Comparison of ENCODE assay signal across 1 mouse cellular context in genomic region chr11:70606717-70607116, GRCm38 (mm10).
A peak's percentile ranks its signal among the peaks of the same experiment; 100 is the strongest.
TF ChIP-seq lines count a peak whose summit lies in the region.

No protein-coding gene starts in this region.

TF ChIP-seq in myocyte, 11 proteins besides CTCF, POLR2A, EP300 and RAD21:
- TF ChIP-seq MYOG (IDR thresholded peaks at IDR 0.05; ENCODE audit: control insufficient read depth in 1 of 3, insufficient read depth in 1 of 3, insufficient read length in 2 of 3, low read depth in 2 of 3) (peak in 1 of 3 experiments; percentile 39), MYOD1 (IDR thresholded peaks at IDR 0.05; ENCODE audit: control insufficient read depth in 1 of 3, insufficient read length in 2 of 3, low read depth in 2 of 3) (peak in 2 of 3 experiments; percentile 12 to 52), POLR2AphosphoS2 (IDR thresholded peaks at IDR 0.05; ENCODE audit: insufficient read length, low read depth) (no peak)
